Mouse (Mus musculus): ENCODE results near the gene Sec1. TPM values are rescaled to one million over a fixed set of nuclear protein-coding genes. Genes with fewer than 3 reads are reported as not detected.
"Not testable (repeated sequence)": the region's sequence is repeated elsewhere in the genome, so short reads cannot be mapped to it uniquely, and the experiment has no call there.

The Sec1 gene
- total RNA-seq, 2 experiments from 2014 or later: 0.25 TPM; not detected in 1

- no peak; the same call in 1 of the 2 replicates for TF ChIP-seq CTCF (IDR thresholded peaks at IDR 0.05)
- peak overlapping the region; percentile 50 for H3K4me3 ChIP-seq
- intact Hi-C loops (cut with DNase I): loop anchor here (2.0 to 5.0 kb wide), 2 partner anchors 40 to 205 kb away; no protein-coding TSS in a partner anchor
- H3K27ac ChIP-seq: peak overlapping the region; percentile 90
- DNase-seq: peak; percentile 91
These were observed 11.8 kb downstream of the Sec1 start for GRCm38 (mm10) chr7:45682144-45683126.

GRCm38 (mm10) chr7:45681046-45681736 lies 13.0 kb downstream of the Sec1 start:
- DNase-seq: peak; percentile 82
- intact Hi-C loops (cut with DNase I): loop anchor here (5.0 kb wide), 1 partner anchor 204 kb away; no protein-coding TSS in a partner anchor
- TF ChIP-seq CTCF (IDR thresholded peaks at IDR 0.05): no peak
- H3K27ac ChIP-seq: peak overlapping the region; percentile 90
- peak overlapping the region; percentile 17; the same call in 1 of the 2 replicates for H3K4me3 ChIP-seq

GRCm38 (mm10) chr7:45679966-45680621 lies 14.1 kb downstream of the Sec1 start:
- no peak for TF ChIP-seq CTCF (IDR thresholded peaks at IDR 0.05)
- peak overlapping the region; percentile 90 for H3K27ac ChIP-seq
- H3K4me3 ChIP-seq: no peak overlapping the region
- intact Hi-C loops (cut with DNase I): loop anchor here (5.0 kb wide), 1 partner anchor 203 kb away; no protein-coding TSS in a partner anchor
- peak; percentile 51 for DNase-seq

DNA sequence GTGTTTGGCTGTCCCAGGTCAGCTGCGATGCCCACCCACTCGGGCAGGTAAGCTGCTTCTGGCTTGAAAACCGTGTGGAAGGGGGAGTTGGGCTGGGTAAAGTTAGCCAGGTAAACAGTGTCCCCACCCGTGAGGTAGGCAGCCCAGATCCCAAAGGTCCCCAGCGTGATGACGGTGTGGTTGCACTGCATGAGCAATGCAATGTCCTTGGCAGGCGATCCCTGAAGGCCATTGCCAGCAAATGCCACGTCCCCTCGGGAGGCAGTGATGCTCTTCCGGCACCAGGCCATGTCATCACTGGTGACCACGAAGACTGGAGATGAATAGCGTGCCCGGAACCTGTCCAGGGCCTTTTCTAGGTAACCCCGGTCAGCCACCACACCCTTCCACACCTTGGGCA lies 15.7 kb downstream of the Sec1 start:
- Histone ChIP-seq H3K4me3 (no peak overlapping the region), H3K27ac (no peak overlapping the region)
- DNase-seq: no peak
- intact Hi-C loops (cut with DNase I): no loop called here
- no peak for TF ChIP-seq CTCF (IDR thresholded peaks at IDR 0.05)

DNA sequence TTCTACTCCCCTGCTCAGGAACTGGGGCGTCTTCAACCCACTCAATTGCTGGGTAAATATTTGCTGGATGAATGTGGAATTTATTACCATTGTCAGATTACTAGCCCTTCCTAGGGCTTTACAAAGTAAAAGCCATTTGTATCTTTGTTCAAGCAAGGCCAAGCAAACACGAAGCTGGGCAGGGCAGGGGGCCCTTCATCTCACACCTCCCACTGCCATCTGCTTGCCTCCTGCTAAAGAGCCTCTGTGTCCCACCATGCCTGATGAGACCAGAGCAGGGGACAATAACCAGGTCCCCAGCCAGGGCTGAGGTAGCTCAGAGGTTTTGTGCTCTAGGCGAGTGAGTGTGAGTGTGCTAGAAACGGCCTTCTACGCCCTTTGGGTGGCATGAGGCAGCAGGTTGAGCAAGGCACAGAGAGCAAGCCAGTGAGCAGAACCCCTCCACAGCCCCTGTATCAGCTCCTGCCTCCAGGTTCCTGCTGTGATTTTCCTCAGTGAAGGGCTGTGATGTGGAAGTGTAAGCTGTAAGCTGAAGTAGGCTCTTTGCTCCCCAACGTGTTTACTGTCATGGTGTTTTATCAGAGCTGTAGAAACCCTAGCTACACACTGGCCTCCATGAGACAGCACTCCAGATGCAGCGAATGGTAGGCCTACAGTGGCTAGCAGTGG lies 16.4 kb downstream of the Sec1 start:
- Histone ChIP-seq H3K27ac (no peak overlapping the region), H3K4me3 (no peak overlapping the region)
- no peak for TF ChIP-seq CTCF (IDR thresholded peaks at IDR 0.05)
- intact Hi-C loops (cut with DNase I): no loop called here
- DNase-seq: no peak

DNA sequence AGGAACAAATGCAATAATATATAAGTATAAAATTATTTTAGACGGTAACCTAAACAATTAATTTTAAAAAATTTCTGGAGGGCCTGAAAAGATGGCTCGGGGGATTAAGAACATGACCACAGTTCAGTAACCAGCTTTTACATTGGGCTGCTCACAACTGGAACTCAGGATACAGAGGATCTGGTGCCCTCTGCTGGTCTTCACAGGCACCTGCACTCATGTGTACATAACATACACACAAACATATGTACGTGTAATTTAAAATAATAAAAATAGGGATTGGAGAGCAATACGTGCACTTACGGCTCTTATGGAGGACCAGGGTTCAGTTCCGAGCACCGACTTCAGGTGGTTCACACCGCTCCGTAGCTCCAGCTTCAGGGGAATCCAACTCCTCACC lies 25.3 kb downstream of the Sec1 start:
- TF ChIP-seq CTCF (IDR thresholded peaks at IDR 0.05): peak; percentile 46
- peak; percentile 3 for DNase-seq
- intact Hi-C loops (cut with DNase I): no loop called here

GRCm38 (mm10) chr7:45667761-45668160 lies 26.4 kb downstream of the Sec1 start:
- Histone ChIP-seq H3K27ac (no peak overlapping the region), H3K4me3 (no peak overlapping the region)
- intact Hi-C loops (cut with DNase I): no loop called here
- no peak for TF ChIP-seq CTCF (IDR thresholded peaks at IDR 0.05)
- DNase-seq: peak; percentile 25

More for the DNA sequence above, 25.3 kb downstream of the Sec1 start:
- Histone ChIP-seq H3K4me3 (no peak overlapping the region), H3K27ac (no peak overlapping the region)

GRCm38 (mm10) chr7:45666161-45666560 lies 28.0 kb downstream of the Sec1 start, which contains the start of gene Fut2:
Gene Fut2, minus strand, starts transcription at chr7:45666394.
- intact Hi-C loops (cut with DNase I): no loop called here
- no peak for TF ChIP-seq CTCF (IDR thresholded peaks at IDR 0.05)
- DNase-seq: peak; percentile 8

GRCm38 (mm10) chr7:45665303-45666138 lies 28.7 kb downstream of the Sec1 start:
- intact Hi-C loops (cut with DNase I): no loop called here
- no peak overlapping the region for H3K27ac ChIP-seq
- peak; percentile 11 for DNase-seq
- no peak overlapping the region for H3K4me3 ChIP-seq
- no peak for TF ChIP-seq CTCF (IDR thresholded peaks at IDR 0.05)

More at GRCm38 (mm10) chr7:45666161-45666560, 28.0 kb downstream of the Sec1 start, which contains the start of gene Fut2:
- Histone ChIP-seq H3K4me3 (no peak within 1 kb of the TSS), H3K27ac (no peak within 1 kb of the TSS)

- intact Hi-C loops (cut with DNase I); H3K4me3 ChIP-seq; H3K27ac ChIP-seq; DNase-seq: not testable (repeated sequence)
These were observed 32.5 kb downstream of the Sec1 start for GRCm38 (mm10) chr7:45661702-45662101.

Measured in gastrocnemius, adult 2 months (tissue).